Mouse (Mus musculus) embryonic facial prominence, embryonic 13.5 days (tissue): Measurements from ENCODE around the gene Gapdh. TPM values are rescaled to one million over a fixed set of nuclear protein-coding genes. Genes with fewer than 3 reads are reported as not detected.

Source experiments
- ATAC-seq: fragments of 200-750 bp; cut with Nextera tagmentation; 2 replicates; pipeline ENCODE4 v1.8.0; 2017; ENCODE audit warnings: low read depth; ENCODE audit not compliant: insufficient number of reproducible peaks, insufficient read depth, low FRiP score, low TSS enrichment
- H3K27ac ChIP-seq: fragments of 300-500 bp; sonication (generic); 2 replicates; pipeline ENCODE4 v1.5.1; 2015; ENCODE audit warnings: moderate library complexity, mild to moderate bottlenecking, inconsistent platforms
- H3K27me3 ChIP-seq: fragments of 300-500 bp; sonication (generic); 2 replicates; pipeline ENCODE4 v1.6.1; 2015; ENCODE audit warnings: mild to moderate bottlenecking, inconsistent platforms
- H3K36me3 ChIP-seq: fragments of 300-500 bp; sonication (generic); 2 replicates; pipeline ENCODE4 v1.6.1; 2015; ENCODE audit warnings: mild to moderate bottlenecking, inconsistent platforms
- H3K4me1 ChIP-seq: fragments of 300-500 bp; sonication (generic); 2 replicates; pipeline ENCODE4 v1.6.1; 2015; ENCODE audit warnings: inconsistent platforms
- H3K4me2 ChIP-seq: fragments of 300-500 bp; sonication (generic); 2 replicates; pipeline ENCODE4 v1.6.1; 2015; ENCODE audit warnings: moderate library complexity, mild to moderate bottlenecking, inconsistent platforms
- H3K4me3 ChIP-seq: fragments of 300-500 bp; sonication (generic); 2 replicates; pipeline ENCODE4 v1.5.1; 2015; ENCODE audit warnings: mild to moderate bottlenecking, inconsistent platforms
- H3K9ac ChIP-seq: fragments of 300-500 bp; sonication (generic); 2 replicates; pipeline ENCODE4 v1.6.1; 2015; ENCODE audit warnings: mild to moderate bottlenecking, inconsistent platforms
- H3K9me3 ChIP-seq: fragments of 300-500 bp; sonication (generic); 2 replicates; pipeline ENCODE4 v1.6.1; 2016; ENCODE audit warnings: inconsistent platforms
- WGBS: fragments of 180-500 bp; shearing (Covaris S2); methylation state at CpG from one replicate; pipeline ENCODE4 v1.1.7; 2015; ENCODE audit warnings: mixed read lengths; 5-methylcytosine and 5-hydroxymethylcytosine counted together
- polyA plus RNA-seq: library from polyadenylated mRNA; unstranded; fragments of >200 nt; fragmentation: Nextera tagmentation; extraction: Ambion mirVana; gene quantifications from 2 replicates; pipeline ENCODE4 v1.2.1, GENCODE M21; 2015

Gapdh gene
- polyA plus RNA-seq, 1 experiment from 2014 or later = 1,867 TPM

DNA sequence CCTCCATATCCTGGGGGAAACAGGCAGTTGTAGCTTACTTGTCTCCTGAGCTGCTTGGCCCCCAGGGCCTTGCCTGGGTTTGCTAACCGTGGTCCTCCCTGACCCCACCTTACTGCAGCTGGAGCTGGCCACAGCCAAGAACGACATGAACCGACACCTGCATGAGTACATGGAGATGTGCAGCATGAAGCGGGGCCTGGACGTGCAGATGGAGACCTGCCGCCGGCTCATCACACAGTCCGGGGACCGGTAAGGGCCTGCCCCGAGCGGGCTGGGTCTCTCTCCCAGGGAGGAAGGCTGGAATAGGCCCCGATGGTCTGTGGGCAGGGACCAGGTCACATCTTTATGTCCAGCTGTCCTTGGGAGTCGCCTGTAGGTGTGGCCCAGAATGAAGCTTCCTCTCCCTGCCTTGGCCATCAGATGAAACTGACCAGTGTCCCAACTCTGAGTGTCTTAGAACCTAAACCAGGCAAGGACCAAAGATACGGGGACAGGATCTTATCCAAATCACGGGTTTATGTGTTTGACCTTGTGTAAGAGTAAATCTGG lies 7.2 kb downstream of the Gapdh start:
- ATAC-seq = no peak
- Histone ChIP-seq H3K9me3 (no peaks in the 10 kb centered on the region), H3K4me2 (no peak overlapping the region), H3K4me1 (peaks cover 26% of the 10 kb centered on the region), H3K36me3 (peaks cover 64% of the 10 kb centered on the region), H3K27ac (no peak overlapping the region), H3K27me3 (no peaks in the 10 kb centered on the region), H3K9ac (no peak overlapping the region), H3K4me3 (no peak overlapping the region)
- 82% methylated on average over 15 of the region's 15 CpGs for WGBS

DNA sequence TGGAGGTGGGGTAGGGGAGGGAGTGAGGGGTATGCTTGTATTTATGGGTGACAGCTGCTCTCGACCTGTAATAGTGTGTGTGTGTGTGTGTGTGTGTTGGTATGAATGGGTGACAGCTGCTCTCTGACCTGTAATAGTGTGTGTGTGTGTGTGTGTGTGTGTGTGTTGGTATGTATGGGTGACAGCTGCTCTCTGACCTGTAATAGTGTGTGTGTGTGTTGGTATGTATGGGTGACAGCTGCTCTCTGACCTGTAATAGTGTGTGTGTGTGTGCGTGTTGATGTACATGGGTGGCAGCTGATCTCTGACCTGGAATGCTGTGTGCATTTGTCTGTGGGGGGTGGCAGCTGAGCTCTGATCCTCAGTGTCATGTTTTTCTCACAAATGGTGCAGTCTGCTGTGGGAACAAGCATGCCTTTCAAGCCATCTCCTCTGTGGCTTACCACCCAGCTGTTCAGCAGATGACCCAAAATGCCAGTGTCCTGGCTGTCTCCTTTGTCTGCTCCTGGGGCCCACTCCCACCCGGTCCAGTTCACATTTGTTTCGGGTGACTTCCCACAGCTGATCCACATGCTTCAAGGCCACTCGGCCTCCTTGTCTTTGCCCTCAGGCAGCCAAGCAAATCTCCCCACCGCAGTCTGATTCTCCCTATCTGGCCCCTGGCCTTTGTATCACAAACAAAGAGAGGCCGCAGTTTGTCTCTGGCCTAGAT lies 9.2 kb downstream of the Gapdh start:
- peak overlapping the region; percentile 2; the same call in 1 of the 2 replicates for H3K27ac ChIP-seq
- WGBS = 49% methylated on average over 7 of the region's 7 CpGs
- no peaks in the 10 kb centered on the region for H3K27me3 ChIP-seq
- H3K4me2 ChIP-seq = no peak overlapping the region
- H3K9me3 ChIP-seq = no peaks in the 10 kb centered on the region
- H3K4me3 ChIP-seq = no peak overlapping the region
- no peak overlapping the region for H3K9ac ChIP-seq
- peaks cover 12% of the 10 kb centered on the region for H3K4me1 ChIP-seq
- peaks cover 69% of the 10 kb centered on the region for H3K36me3 ChIP-seq
- ATAC-seq = no peak

DNA sequence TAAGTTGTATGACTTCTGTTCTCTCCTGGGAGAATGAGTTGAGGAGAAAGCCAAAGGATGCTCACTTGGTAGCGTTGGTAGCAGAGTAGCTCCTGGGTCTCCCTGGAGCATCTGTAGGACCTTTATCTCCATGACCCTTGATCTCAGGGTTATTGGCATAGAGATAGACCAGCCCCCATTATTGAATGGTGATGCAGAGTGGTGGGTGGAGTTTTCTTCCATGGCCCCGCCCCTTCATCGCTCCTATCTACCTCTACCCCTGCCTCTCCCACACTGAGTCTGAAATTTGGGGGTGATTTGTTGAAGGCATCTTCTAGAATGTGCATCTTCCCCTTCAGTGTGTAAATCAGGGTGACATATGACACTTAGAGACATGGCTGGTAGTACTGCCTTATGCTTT lies 9.8 kb downstream of the Gapdh start:
- Histone ChIP-seq H3K9me3 (no peaks in the 10 kb centered on the region), H3K27me3 (no peaks in the 10 kb centered on the region), H3K4me3 (no peak overlapping the region), H3K4me1 (peaks cover 9% of the 10 kb centered on the region), H3K9ac (no peak overlapping the region), H3K4me2 (no peak overlapping the region), H3K36me3 (peaks cover 71% of the 10 kb centered on the region), H3K27ac (no peak overlapping the region)
- 94% methylated on average over 3 of the region's 3 CpGs for WGBS
- no peak for ATAC-seq

DNA sequence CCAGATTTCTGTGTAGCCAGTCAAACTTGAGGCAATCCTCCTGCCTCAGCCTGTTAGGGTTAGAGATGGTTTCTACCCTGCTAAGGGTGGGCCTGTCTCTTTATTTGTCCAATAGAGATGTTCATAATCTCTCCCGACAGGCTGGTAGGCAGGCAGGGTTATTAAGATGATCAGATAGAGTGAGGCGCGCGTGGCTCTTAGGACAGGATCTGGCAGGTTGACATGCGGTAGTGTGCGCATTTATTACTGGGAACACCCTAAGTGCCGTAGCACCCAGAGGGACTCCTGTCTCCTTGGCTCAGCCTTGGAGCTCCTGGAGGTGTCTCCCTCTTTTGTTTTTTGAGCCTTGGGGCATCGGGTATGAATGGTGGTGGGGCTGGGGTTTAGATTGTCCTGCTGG lies 11.0 kb downstream of the Gapdh start:
- Histone ChIP-seq H3K9ac (no peak overlapping the region; the same call in 1 of the 2 replicates), H3K4me3 (no peak overlapping the region), H3K27me3 (no peaks in the 10 kb centered on the region), H3K4me2 (no peak overlapping the region), H3K9me3 (no peaks in the 10 kb centered on the region), H3K27ac (no peak overlapping the region), H3K4me1 (no peaks in the 10 kb centered on the region), H3K36me3 (peaks cover 66% of the 10 kb centered on the region)
- 83% methylated on average over 8 of the region's 8 CpGs for WGBS
- no peak for ATAC-seq

DNA sequence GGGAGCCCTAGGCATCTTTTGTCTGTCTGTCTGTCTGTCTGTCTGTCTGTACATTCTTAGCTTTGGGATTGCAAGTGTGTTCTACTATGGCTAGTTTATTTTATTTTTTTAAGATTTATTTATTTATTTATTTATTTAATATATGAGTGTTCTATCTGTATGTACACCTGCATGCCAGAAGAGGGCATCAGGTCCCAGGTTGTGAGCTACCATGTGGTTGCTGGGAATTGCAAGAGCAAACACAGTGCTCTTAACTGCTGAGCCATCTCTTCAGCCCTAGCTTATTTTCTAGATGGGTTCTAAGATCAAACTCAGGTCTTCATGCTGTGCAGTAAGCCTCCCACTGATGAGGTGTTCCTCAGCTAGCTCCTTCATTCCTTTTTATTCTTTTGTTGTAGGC lies 11.7 kb downstream of the Gapdh start:
- Histone ChIP-seq H3K27ac (no peak overlapping the region), H3K9me3 (no peaks in the 10 kb centered on the region), H3K27me3 (no peaks in the 10 kb centered on the region), H3K4me3 (no peak overlapping the region), H3K36me3 (peaks cover 59% of the 10 kb centered on the region), H3K4me1 (no peaks in the 10 kb centered on the region), H3K9ac (no peak overlapping the region), H3K4me2 (no peak overlapping the region)
- ATAC-seq = no peak

DNA sequence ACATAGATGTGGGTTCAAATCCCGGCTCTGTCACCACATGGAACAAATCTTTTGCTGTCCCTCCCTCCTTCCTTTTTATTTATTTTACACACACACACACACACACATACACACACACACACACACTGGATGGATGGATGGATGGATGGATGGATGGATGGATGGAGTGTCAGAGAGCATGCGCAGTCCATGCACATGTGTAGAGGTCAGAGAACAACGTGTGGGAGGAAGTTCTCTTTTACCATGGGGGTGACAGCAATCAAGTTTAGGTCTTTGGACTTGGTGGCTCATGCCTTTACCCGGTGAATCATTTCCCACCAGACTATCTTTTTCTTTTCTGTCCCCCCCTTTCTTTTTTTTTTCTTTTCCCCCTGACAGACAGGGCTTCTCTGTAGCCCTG lies 12.6 kb downstream of the Gapdh start:
- H3K4me1 ChIP-seq = peaks cover 3% of the 10 kb centered on the region; the same call in 1 of the 2 replicates
- WGBS = 87% methylated on average over 4 of the region's 4 CpGs
- no peak overlapping the region for H3K27ac ChIP-seq
- no peak overlapping the region for H3K4me2 ChIP-seq
- no peak overlapping the region for H3K4me3 ChIP-seq
- H3K9ac ChIP-seq = 0 out of 2 replicates have a peak overlapping the region, but pooled peaks have one; percentile 27
- ATAC-seq = no peak
- H3K27me3 ChIP-seq = no peaks in the 10 kb centered on the region
- H3K9me3 ChIP-seq = no peaks in the 10 kb centered on the region
- H3K36me3 ChIP-seq = peaks cover 54% of the 10 kb centered on the region

DNA sequence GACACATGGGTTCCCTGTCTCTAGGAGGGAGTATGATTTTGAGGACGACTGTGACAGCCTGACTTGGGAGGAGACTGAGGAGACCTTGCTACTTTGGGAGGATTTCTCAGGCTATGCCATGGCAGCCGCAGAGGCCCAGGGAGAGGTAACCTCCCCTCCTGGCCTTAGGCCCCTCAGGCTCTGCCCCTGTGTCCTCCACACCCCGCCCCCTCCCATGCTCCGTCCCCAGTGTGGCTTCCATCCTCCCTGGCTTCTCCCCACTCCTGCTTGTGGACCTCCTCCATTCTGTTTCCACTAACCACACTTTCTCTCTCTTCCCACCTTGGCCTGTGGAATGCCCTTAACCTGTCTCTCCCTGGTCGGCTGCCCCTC lies 13.3 kb downstream of the Gapdh start:
- Histone ChIP-seq H3K4me2 (no peak overlapping the region), H3K4me1 (peaks cover 10% of the 10 kb centered on the region), H3K27me3 (no peaks in the 10 kb centered on the region), H3K9me3 (no peaks in the 10 kb centered on the region), H3K9ac (no peak overlapping the region), H3K36me3 (peaks cover 53% of the 10 kb centered on the region), H3K4me3 (no peak overlapping the region), H3K27ac (no peak overlapping the region)
- ATAC-seq = no peak
- 70% methylated on average over 5 of the region's 5 CpGs for WGBS

DNA sequence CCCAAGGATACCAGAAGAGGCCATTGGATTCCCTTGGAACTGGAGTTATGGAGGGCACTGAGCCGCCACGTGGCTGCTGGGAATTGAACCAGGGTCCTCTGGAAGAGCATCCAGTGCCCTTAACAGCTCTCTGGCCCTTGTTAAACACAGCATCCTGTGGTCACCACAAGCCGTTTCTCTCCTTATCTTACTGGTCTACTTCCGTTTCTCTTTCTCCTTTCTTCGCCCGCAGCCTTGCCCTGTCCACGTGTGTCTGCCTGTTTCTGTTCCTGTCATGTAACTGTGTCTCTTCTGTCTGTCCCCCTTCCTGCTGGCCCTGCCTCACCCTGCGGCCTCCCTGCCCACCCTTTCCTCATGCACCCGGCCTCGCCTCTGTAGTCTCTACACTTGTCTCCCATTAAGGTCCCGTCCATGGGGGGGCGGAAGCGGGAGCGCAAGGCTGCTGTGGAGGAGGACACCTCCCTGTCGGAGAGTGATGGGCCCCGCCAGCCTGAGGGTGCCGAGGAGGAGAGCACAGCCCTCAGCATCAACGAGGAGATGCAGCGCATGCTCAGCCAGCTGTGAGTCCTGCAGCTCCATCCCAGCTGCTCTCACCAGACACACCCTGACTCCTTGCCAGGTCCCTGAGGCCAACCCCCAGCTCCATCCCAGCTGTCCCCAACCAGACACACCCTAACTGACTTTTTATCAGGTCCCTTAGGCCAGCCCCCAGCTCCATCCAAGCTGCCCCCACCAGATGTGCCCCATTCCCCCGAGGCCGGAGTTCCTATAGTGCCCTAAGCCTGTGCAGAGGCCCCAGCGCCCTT lies 13.9 kb downstream of the Gapdh start:
- H3K9ac ChIP-seq = no peak overlapping the region
- 79% methylated on average over 22 of the region's 22 CpGs for WGBS
- no peak overlapping the region for H3K4me2 ChIP-seq
- H3K27me3 ChIP-seq = no peaks in the 10 kb centered on the region
- no peak overlapping the region for H3K27ac ChIP-seq
- no peak overlapping the region for H3K4me3 ChIP-seq
- H3K9me3 ChIP-seq = no peaks in the 10 kb centered on the region
- no peak for ATAC-seq
- H3K4me1 ChIP-seq = peaks cover 16% of the 10 kb centered on the region
- peaks cover 48% of the 10 kb centered on the region for H3K36me3 ChIP-seq

DNA sequence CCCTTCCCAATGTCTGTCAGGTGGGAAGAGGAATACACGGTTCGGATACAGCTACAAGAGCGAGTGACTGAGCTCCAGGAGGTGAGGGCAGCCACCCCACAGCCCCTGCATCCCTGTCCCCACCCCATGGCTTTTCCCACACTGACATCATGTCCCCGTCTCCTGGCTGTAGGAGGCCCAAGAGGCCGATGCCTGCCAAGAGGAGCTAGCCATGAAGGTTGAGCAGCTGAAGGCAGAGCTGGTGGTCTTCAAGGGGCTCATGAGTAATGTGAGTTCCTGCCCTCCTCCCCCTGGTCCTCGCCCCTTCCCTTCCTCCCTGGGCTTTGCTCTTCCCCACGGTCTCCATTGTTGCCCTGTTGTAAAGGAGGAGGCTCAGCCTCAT lies 16.7 kb downstream of the Gapdh start:
- Histone ChIP-seq H3K27me3 (no peaks in the 10 kb centered on the region), H3K4me2 (no peak overlapping the region), H3K27ac (no peak overlapping the region), H3K9me3 (no peaks in the 10 kb centered on the region), H3K36me3 (peaks cover 40% of the 10 kb centered on the region), H3K4me1 (peaks cover 35% of the 10 kb centered on the region), H3K4me3 (no peak overlapping the region), H3K9ac (peak overlapping the region; percentile 16; the same call in 1 of the 2 replicates)
- ATAC-seq = no peak
- 81% methylated on average over 7 of the region's 7 CpGs for WGBS

DNA sequence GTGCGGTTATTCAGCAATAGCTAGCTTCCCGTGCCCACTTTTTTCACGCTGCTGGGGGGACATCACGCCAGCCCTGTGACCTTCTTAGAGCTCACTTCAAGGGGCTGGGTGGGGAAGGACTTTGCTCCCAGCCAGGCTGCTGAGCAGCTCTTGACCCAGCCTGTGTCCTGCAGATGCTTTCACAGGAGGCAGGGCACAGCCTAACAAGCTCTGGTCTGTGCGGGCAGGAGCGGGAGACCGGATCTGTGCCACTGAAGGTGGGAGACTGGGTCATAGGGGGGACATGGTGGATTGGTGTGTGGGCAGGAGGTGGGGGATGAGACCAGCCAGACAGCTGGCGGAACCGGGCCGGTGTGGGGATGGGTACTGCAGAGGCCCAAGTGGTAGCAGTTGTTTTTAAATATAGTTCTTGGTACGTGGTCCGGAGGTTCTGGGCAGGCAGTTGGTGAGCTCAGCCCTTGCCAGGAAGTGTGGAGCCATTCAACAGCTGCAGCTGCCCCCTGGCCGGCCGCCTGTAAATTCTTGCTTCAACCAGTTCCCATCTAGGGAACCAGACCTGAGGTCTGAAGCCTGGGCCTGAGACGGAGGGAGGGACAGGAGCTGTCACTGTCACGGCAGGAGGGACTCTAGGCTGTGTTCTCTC lies 17.2 kb downstream of the Gapdh start:
- ATAC-seq = no peak
- H3K27ac ChIP-seq = no peak overlapping the region; the same call in 1 of the 2 replicates
- no peak overlapping the region for H3K4me3 ChIP-seq
- 78% methylated on average over 16 of the region's 16 CpGs for WGBS
- H3K9ac ChIP-seq = peak overlapping the region; percentile 16; the same call in 1 of the 2 replicates
- no peaks in the 10 kb centered on the region for H3K9me3 ChIP-seq
- 0 out of 2 replicates have a peak overlapping the region, but pooled peaks have one; percentile 18 for H3K4me2 ChIP-seq
- peaks cover 35% of the 10 kb centered on the region for H3K4me1 ChIP-seq
- H3K27me3 ChIP-seq = no peaks in the 10 kb centered on the region
- H3K36me3 ChIP-seq = peaks cover 42% of the 10 kb centered on the region

DNA sequence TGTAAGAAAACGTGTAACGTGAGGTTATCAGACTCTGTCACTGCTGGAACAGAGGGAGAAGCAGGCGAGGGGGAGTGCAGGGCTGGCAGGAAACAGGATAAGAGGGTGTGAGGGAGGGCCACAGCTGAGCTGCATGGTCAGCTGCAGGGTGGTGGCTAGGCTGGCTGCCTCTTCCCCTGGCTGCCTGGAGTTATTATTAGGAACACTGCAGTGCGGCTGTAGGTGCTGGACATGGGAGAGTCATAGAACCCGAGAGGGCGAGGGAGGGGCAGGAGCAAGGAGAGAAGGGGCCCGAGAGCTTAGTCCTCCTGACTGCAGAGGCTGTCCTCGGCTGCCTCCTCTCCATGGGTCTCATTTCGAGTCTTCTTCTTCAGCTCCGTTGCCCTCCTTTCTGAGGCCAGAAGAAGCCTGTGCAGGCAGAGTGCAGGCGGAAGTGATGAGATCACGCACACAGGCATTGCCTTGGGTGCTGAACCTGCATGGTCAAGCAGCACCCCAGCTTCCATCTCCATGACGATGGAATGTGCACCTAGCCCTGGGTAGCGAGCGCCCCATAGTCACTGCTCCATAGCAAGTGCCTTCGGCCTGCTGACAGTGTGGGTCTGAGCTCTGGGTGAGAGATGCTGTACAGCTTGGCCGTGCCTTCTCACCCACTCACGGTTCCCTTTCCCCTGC lies 17.9 kb downstream of the Gapdh start:
- Histone ChIP-seq H3K27me3 (no peaks in the 10 kb centered on the region), H3K9ac (peak overlapping the region; percentile 51; the same call in 1 of the 2 replicates), H3K9me3 (no peaks in the 10 kb centered on the region), H3K4me2 (peak overlapping the region; percentile 18), H3K4me1 (peaks cover 35% of the 10 kb centered on the region), H3K27ac (0 out of 2 replicates have a peak overlapping the region, but pooled peaks have one; percentile 33), H3K36me3 (peaks cover 41% of the 10 kb centered on the region), H3K4me3 (no peak overlapping the region)
- no peak for ATAC-seq
- 68% methylated on average over 18 of the region's 18 CpGs for WGBS
